ENCODE assay signal across 21 mouse cellular contexts in the genomic region with DNA sequence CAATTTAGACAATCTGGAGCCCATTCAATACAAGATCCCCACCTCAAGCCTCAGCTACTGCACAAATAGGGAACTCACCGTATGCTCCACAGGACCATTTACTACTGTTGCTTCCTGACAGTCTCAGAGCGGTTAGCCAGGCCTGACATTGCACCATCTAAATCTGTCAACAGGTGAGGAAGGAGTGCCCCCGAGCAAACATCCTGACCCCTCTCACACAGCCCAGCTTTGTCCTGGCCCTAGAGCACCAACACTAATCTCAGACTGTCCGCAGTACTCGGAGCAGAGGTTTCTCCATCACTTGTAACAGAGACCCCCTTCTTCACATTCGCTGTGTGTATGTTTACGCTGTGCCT.
DNase-seq lines count a peak whose midpoint lies in the region; ATAC-seq and TF ChIP-seq lines count a peak whose summit lies in the region.
"Had no signal": no experiment of that assay in that cellular context is flagged by ENCODE, and none has a peak within 500 bp of the region (broad histone marks: within the 10 kb centered on the region; RNA-seq: fewer than 3 reads in every experiment).

No protein-coding gene starts in this region.

- H3K9ac ChIP-seq in lung, embryonic 16.5 days (ENCODE audit: low read length), result no peak overlapping the region
- H3K9ac ChIP-seq: embryonic facial prominence, embryonic 12.5 days; hindbrain, embryonic 13.5 days; midbrain, embryonic 15.5 days; stomach, embryonic 15.5 days had no signal

- peak; percentile 59 for DNase-seq in embryo, embryonic 10 days (ENCODE audit: low spot score)
- DNase-seq in embryo, embryonic 9.5 days (ENCODE audit: extremely low spot score), result no peak
- DNase-seq in lung, postnatal 25 days (ENCODE audit: low spot score), result no peak
- DNase-seq in forelimb bud, embryonic 11.5 days (ENCODE audit: low read depth, low spot score), result peak; percentile 64
- DNase-seq in gastrocnemius, adult 2 months, result no peak
- DNase-seq in thymus, postnatal 0 days (ENCODE audit: low spot score), result no peak
- DNase-seq: adrenal gland, postnatal 36 days; cerebellum, adult 8-10 months; gastrocnemius, postnatal 14 days; kidney, adult 9 months; lung, postnatal 36 days; right cerebral cortex, adult 18-20 months; spleen, adult 18-20 months had no signal

- no peaks in the 10 kb centered on the region for H3K27me3 ChIP-seq in lung, embryonic 16.5 days (ENCODE audit: control insufficient read depth, insufficient read depth, low read depth, low read length)
- H3K27me3 ChIP-seq: embryonic facial prominence, embryonic 12.5 days; hindbrain, embryonic 13.5 days; midbrain, embryonic 15.5 days; stomach, embryonic 15.5 days had no signal

- peak; percentile 26; the same call in 1 of the 2 replicates for ATAC-seq in lung, embryonic 16.5 days (ENCODE audit: low read depth)
- 0 out of 2 replicates have a peak, but pooled peaks have one; percentile 23 for ATAC-seq in megakaryocyte progenitor cell, adult 5-6 weeks (replicated peaks; ENCODE audit: poor library complexity)
- ATAC-seq: CD4-positive, CD25-positive, alpha-beta regulatory T cell, adult 4 months; midbrain, embryonic 15.5 days had no signal

- H3K9me3 ChIP-seq in lung, embryonic 16.5 days (ENCODE audit: control insufficient read depth, low read length), result peaks cover 9% of the 10 kb centered on the region
- H3K9me3 ChIP-seq: stomach, embryonic 15.5 days had no signal

- peaks cover 3% of the 10 kb centered on the region; the same call in 1 of the 2 replicates for H3K4me1 ChIP-seq in lung, embryonic 16.5 days (replicated peaks; ENCODE audit: control insufficient read depth, insufficient read depth, low read length)
- H3K4me1 ChIP-seq: embryonic facial prominence, embryonic 12.5 days; hindbrain, embryonic 13.5 days; midbrain, embryonic 15.5 days; stomach, embryonic 15.5 days had no signal

- 23% methylated on average over 7 of the region's 7 CpGs for WGBS in lung, embryonic 16.5 days

- peak overlapping the region; percentile 24 for H3K4me2 ChIP-seq in lung, embryonic 16.5 days (ENCODE audit: low read depth, low read length)
- H3K4me2 ChIP-seq: embryonic facial prominence, embryonic 12.5 days; hindbrain, embryonic 13.5 days; midbrain, embryonic 15.5 days had no signal

- H3K36me3 ChIP-seq in lung, embryonic 16.5 days (ENCODE audit: control insufficient read depth, insufficient read depth, low read length), result no peaks in the 10 kb centered on the region
- H3K36me3 ChIP-seq: embryonic facial prominence, embryonic 12.5 days; G1E; midbrain, embryonic 15.5 days; stomach, embryonic 15.5 days had no signal

- intact Hi-C loops in gastrocnemius, adult 2 months (cut with DNase I), result no loop called here

- H3K27ac ChIP-seq in lung, embryonic 16.5 days (ENCODE audit: low read length), result no peak overlapping the region
- no peak overlapping the region for H3K27ac ChIP-seq in gastrocnemius, adult 2 months
- H3K27ac ChIP-seq: embryonic facial prominence, embryonic 12.5 days; hindbrain, embryonic 13.5 days; midbrain, embryonic 15.5 days; stomach, embryonic 15.5 days had no signal

- TF ChIP-seq CTCF in gastrocnemius, adult 2 months (IDR thresholded peaks at IDR 0.05), result no peak

- H3K4me3 ChIP-seq in lung, embryonic 16.5 days (ENCODE audit: low read length), result no peak overlapping the region
- H3K4me3 ChIP-seq in gastrocnemius, adult 2 months, result no peak overlapping the region
- H3K4me3 ChIP-seq: embryonic facial prominence, embryonic 12.5 days; hindbrain, embryonic 13.5 days; midbrain, embryonic 15.5 days; stomach, embryonic 15.5 days had no signal

Comparison
In these comparisons a context has a peak if more than half of its experiments do, and no peak if none do; other contexts are left out.
1. DNase-seq: peak in embryo, embryonic 10 days (single experiment) and forelimb bud, embryonic 11.5 days (single experiment); none in embryo, embryonic 9.5 days (single experiment), lung, postnatal 25 days (single experiment), gastrocnemius, adult 2 months (single experiment) and thymus, postnatal 0 days (single experiment).